Mouse (Mus musculus) thymus, adult 2 months (tissue): ENCODE results near the gene Cacng3. TPM values are rescaled to one million over a fixed set of nuclear protein-coding genes. Genes with fewer than 3 reads are reported as not detected.

Experiments used
- DNase-seq: peaks from one replicate; pipeline ENCODE4 v3.0.0; 2021
- H3K27ac ChIP-seq: fragments of 200-500 bp; 2 replicates; pipeline ENCODE4 v1.5.1; 2012; ENCODE audit warnings: low read length, control low read depth; ENCODE audit not compliant: control insufficient read depth, insufficient read depth
- H3K27me3 ChIP-seq: fragments of 200-500 bp; 2 replicates; pipeline ENCODE4 v1.6.1; 2012; ENCODE audit warnings: mild to moderate bottlenecking, low read length, moderate library complexity, mixed read lengths; ENCODE audit not compliant: control insufficient read depth, insufficient read depth
- H3K36me3 ChIP-seq: fragments of 200-500 bp; 2 replicates; pipeline ENCODE4 v1.6.1; 2012; ENCODE audit warnings: mild to moderate bottlenecking, low read length, moderate library complexity; ENCODE audit not compliant: control insufficient read depth, insufficient read depth
- H3K4me1 ChIP-seq: fragments of 200-500 bp; replicated peaks from 2 replicates; pipeline ENCODE4 v1.6.1; 2012; ENCODE audit warnings: low read length; ENCODE audit not compliant: control insufficient read depth, insufficient read depth
- H3K4me3 ChIP-seq: fragments of 200-500 bp; 2 replicates; pipeline ENCODE4 v1.5.1; 2012; ENCODE audit warnings: mild to moderate bottlenecking, low read length, control low read depth, moderate library complexity; ENCODE audit not compliant: control insufficient read depth, insufficient read depth
- CTCF ChIP-seq: fragments of 200-500 bp; IDR thresholded peaks from 2 replicates; pipeline ENCODE4 v1.5.1; 2012; ENCODE audit warnings: mild to moderate bottlenecking, control low read depth, low read length, moderate library complexity, borderline replicate concordance; ENCODE audit not compliant: control insufficient read depth, poor library complexity, insufficient read depth; ENCODE audit errors: extremely low read depth
- POLR2A ChIP-seq: fragments of 200-500 bp; IDR thresholded peaks from 2 replicates; pipeline ENCODE4 v1.6.1; 2012; ENCODE audit warnings: mild to moderate bottlenecking, low read length, control low read depth, moderate library complexity; ENCODE audit not compliant: control insufficient read depth, poor library complexity, insufficient read depth; ENCODE audit errors: extremely low read depth
- WGBS: fragments of 180-500 bp; shearing (Covaris S2); methylation state at CpG from one replicate; pipeline ENCODE4 v1.1.7; 2018; 5-methylcytosine and 5-hydroxymethylcytosine counted together
- polyA plus RNA-seq: library from polyadenylated mRNA; depleted of rRNA; stranded (reverse); fragments of >200 nt; gene quantifications from 2 replicates; pipeline ENCODE4 v1.2.3, GENCODE M21; 2012

Cacng3 gene
- polyA plus RNA-seq, 1 experiment = not detected

DNA sequence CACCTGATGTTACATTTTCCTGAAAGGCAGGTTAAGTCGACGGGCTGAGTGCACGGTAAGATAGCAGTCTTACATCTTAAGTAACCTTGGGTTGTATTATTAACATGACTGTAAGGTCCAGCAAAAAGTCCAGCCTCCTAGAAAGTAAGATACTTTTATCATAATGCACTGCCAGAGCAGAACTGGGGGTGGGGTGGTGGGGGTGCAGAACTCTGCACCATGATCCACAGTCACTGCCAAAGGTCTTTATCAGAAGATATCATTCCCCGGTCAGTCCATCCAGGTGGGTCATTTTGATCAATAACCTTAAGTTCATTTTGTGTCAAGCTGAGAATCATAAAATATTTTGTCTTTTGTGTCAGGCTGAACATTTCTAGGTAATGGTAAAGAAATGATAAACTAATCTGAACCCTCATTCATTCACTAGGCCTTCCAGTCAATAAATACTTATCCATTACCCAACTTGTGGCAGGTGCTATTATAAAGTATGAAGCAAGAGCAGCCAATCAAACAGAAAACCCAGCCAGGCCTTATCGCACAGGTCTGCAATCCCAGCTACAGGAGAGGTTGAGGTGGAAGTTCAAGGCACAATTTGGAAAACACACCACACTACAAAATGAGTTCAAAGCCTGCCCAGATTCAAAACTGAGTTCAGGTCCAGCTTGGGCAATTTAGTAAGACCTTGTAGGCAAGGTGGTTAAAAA, 12.7 kb upstream of the Cacng3 start:
- WGBS = 95% methylated on average over 5 of the region's 5 CpGs
- H3K27ac ChIP-seq = no peak overlapping the region
- no peak overlapping the region for H3K4me3 ChIP-seq

DNA sequence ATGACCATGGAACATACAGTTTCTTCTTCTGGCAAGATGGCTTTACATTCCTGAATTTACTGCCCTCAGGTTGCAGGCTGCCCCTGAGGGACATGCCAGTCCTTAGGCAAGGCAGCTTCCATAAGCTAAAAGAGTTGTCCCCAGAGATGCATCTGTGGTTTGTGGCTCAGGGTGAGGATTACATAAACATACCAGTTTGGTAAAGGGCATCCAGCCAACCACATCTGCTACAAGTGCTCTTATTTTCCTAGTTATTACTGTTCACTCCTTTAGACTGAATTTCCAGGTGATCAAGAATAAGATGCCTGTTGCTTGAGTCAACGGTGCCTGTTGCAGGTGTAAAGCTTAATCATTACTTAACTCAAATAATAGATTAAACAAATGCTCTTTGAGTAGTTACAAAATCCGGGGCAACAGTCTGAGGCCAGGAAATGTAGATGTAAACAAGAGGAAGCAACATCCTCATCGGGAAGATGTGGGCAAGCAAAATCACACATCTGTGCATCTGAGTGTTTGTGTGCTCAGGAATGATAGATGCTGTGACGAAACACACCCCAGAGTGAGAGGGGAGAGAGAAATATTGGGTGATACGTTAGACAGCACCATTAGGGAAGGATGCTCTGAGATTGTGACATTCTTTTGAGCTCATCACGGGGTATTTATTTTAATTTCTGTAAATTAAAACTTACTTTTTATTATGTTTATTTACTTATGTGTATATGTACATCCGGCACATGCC, 4.8 kb upstream of the Cacng3 start:
- DNase-seq = no peak
- no peaks in the 10 kb centered on the region for H3K4me1 ChIP-seq

More for the DNA sequence above, 12.7 kb upstream of the Cacng3 start:
- TF ChIP-seq POLR2A = no peak
- no peak for TF ChIP-seq CTCF
- H3K36me3 ChIP-seq = no peaks in the 10 kb centered on the region
- H3K27me3 ChIP-seq = no peaks in the 10 kb centered on the region
- H3K4me1 ChIP-seq = no peaks in the 10 kb centered on the region
- DNase-seq = no peak

GRCm38 (mm10) chr7:122667903-122668302, 2.4 kb upstream of the Cacng3 start:
- 32% methylated on average over 5 of the region's 5 CpGs for WGBS

More for the DNA sequence above, 4.8 kb upstream of the Cacng3 start:
- no peak overlapping the region for H3K4me3 ChIP-seq
- no peak overlapping the region for H3K27ac ChIP-seq
- H3K27me3 ChIP-seq = no peaks in the 10 kb centered on the region
- no peak for TF ChIP-seq CTCF
- no peak for TF ChIP-seq POLR2A
- 49% methylated on average over 7 of the region's 7 CpGs for WGBS
- no peaks in the 10 kb centered on the region for H3K36me3 ChIP-seq

DNA sequence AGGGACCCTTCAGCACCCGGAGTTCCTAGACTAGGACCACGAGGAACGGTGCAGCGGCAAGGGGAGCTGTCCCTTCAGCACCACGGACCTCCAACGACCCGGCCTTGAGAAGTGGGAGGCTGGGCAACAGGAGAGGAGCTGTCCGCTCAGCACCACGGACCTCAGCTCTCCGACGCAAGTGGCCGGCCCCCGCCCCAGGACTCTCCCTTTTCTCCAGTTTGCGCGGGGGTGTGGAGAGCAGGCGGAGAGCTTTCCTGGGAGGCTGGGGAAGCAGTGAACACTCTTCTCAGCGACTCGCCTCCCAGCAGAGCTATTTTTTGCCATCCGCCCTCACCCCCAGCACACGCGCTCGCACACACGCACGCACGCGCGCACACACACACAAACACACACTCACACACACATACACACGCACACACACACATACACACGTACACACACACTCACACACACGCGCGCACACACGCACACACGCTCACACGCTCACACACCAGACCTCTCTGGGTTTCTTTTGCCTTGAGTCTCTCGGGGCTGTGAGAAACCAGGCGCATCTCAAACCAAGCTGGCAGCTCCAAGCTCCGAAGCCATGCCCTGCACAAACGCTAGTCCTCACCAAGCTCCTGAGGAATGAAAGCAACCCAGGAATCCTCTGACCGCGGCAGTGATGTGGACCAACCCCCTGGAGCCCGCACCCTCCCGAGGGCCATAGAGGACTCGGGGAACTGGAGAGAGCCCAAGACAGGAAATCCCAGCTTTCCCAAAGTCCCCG, 765 bp downstream of the Cacng3 start:
- H3K4me1 ChIP-seq = no peaks in the 10 kb centered on the region
- no peak overlapping the region for H3K27ac ChIP-seq
- no peaks in the 10 kb centered on the region for H3K36me3 ChIP-seq
- DNase-seq = peak; percentile 60
- no peaks in the 10 kb centered on the region; the same call in 1 of the 2 replicates for H3K27me3 ChIP-seq
- H3K4me3 ChIP-seq = no peak overlapping the region
- no peak for TF ChIP-seq CTCF
- TF ChIP-seq POLR2A = 0 out of 2 replicates have a peak, but pooled peaks have one; percentile 29
- 17% methylated on average over 45 of the region's 45 CpGs for WGBS

More at GRCm38 (mm10) chr7:122667903-122668302, 2.4 kb upstream of the Cacng3 start:
- Histone ChIP-seq H3K4me1 (no peaks in the 10 kb centered on the region), H3K4me3 (no peak overlapping the region), H3K27me3 (no peaks in the 10 kb centered on the region; the same call in 1 of the 2 replicates), H3K36me3 (no peaks in the 10 kb centered on the region), H3K27ac (no peak overlapping the region)
- TF ChIP-seq POLR2A (no peak), CTCF (no peak)
- peak; percentile 26 for DNase-seq

DNA sequence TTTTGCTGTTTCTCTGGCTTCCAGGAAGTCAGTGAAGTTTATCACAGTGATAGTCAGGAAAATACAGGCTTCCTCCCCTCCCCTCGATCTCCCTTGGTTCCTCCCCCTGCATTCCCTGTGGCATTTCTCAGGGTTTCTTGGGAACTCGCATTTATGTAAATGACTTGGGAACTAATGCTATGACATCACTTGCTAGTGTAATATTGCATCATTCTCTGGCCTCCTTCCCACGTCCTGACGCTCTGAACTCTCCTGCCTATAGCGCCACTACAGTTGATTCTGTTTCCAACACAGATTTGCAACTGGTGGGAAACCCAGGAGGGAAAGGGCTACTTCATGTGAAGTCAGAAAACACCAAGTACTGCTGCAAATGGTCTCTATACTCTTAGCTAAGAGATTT, 2.7 kb downstream of the Cacng3 start:
- Histone ChIP-seq H3K27ac (no peak overlapping the region), H3K27me3 (no peaks in the 10 kb centered on the region; the same call in 1 of the 2 replicates), H3K36me3 (no peaks in the 10 kb centered on the region), H3K4me3 (no peak overlapping the region), H3K4me1 (no peaks in the 10 kb centered on the region)
- no peak for DNase-seq
- 62% methylated on average over 5 of the region's 5 CpGs for WGBS
- TF ChIP-seq CTCF = no peak
- TF ChIP-seq POLR2A = no peak

DNA sequence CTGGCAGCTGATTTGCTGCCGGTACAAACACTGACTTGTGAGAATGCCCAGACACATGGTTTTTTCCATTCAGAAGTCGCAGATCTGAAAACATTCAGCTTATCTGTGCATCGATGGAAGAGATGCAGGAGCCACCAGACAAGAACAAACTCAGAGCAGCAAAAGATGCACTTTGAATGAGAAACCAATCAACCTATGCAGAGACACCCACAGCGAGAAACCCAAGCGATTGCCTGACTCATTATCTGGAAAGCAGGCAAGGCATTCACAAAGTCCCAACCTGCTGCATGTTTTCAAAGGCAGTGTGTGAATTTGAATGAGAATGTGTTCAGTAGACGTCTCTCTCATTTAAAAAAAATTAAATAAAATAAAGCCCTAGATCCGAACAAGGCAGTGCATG, 4.9 kb downstream of the Cacng3 start:
- WGBS = 90% methylated on average over 7 of the region's 7 CpGs

More for the DNA sequence above, 4.9 kb downstream of the Cacng3 start:
- H3K4me1 ChIP-seq = no peaks in the 10 kb centered on the region
- H3K27me3 ChIP-seq = no peaks in the 10 kb centered on the region; the same call in 1 of the 2 replicates
- H3K27ac ChIP-seq = no peak overlapping the region
- no peak overlapping the region for H3K4me3 ChIP-seq
- DNase-seq = no peak
- TF ChIP-seq POLR2A (no peak), CTCF (no peak)
- H3K36me3 ChIP-seq = no peaks in the 10 kb centered on the region
